Mouse (Mus musculus) CH12.LX (cell line): ENCODE results near the gene Shisa8. TPM values are rescaled to one million over a fixed set of nuclear protein-coding genes. Genes with fewer than 3 reads are reported as not detected.

Experiments
- DNase-seq: peaks from one replicate; pipeline ENCODE4 v3.0.0-alpha.2; 2013; ENCODE audit errors: extremely low read depth
- H3K27ac ChIP-seq: 2 replicates; pipeline ENCODE4 v1.5.1; 2012; ENCODE audit warnings: low read depth, mild to moderate bottlenecking, control low read depth, moderate library complexity; ENCODE audit not compliant: insufficient read depth
- H3K27me3 ChIP-seq: replicated peaks from 2 replicates; pipeline ENCODE3; 2012; ENCODE audit warnings: inconsistent platforms
- H3K36me3 ChIP-seq, 2 experiments: replicated peaks in 1 of 2; 2 replicates each; pipeline versions ENCODE3 to v1.6.1; 2012; ENCODE audit warnings: inconsistent platforms in 1 of 2, low read length in 1 of 2, mild to moderate bottlenecking in 1 of 2, mixed read lengths in 1 of 2, moderate library complexity in 1 of 2; ENCODE audit not compliant: control insufficient read depth in 1 of 2, insufficient read depth in 1 of 2
- H3K4me1 ChIP-seq, 2 experiments: 2 replicates each; pipeline ENCODE4 v1.6.1; 2012; ENCODE audit warnings: inconsistent platforms in 1 of 2, moderate library complexity in 1 of 2; ENCODE audit not compliant: insufficient read depth in 2 of 2, control insufficient read depth in 1 of 2
- H3K4me2 ChIP-seq: 2 replicates; pipeline ENCODE4 v1.6.1; 2012; ENCODE audit warnings: low read depth, mild to moderate bottlenecking, control low read depth; ENCODE audit not compliant: poor library complexity, insufficient read depth, severe bottlenecking
- H3K4me3 ChIP-seq, 3 experiments: fragments of 150-350 bp in 1 of 3; sonication (generic) in 1 of 3; replicated peaks in 1 of 3; 2 replicates each; pipeline versions ENCODE3 to v1.5.1; 2011 to 2012; ENCODE audit warnings: low read depth in 2 of 3, low read length in 2 of 3, mild to moderate bottlenecking in 2 of 3, moderate library complexity in 2 of 3, control low read depth in 1 of 3, improper control_type of control experiment in 1 of 3, inconsistent platforms in 1 of 3, mixed read lengths in 1 of 3; ENCODE audit not compliant: poor library complexity in 1 of 3
- H3K79me2 ChIP-seq: replicated peaks from 2 replicates; pipeline ENCODE4 v1.6.1; 2012; ENCODE audit warnings: mild to moderate bottlenecking, moderate library complexity; ENCODE audit not compliant: control insufficient read depth, poor library complexity, insufficient read depth, severe bottlenecking; ENCODE audit errors: extremely low read depth
- H3K9ac ChIP-seq: 2 replicates; pipeline ENCODE4 v1.6.1; 2012; ENCODE audit warnings: low read depth, mild to moderate bottlenecking, control low read depth, moderate library complexity; ENCODE audit not compliant: insufficient read depth
- H3K9me3 ChIP-seq: replicated peaks from 2 replicates; pipeline ENCODE3; 2012; ENCODE audit warnings: low read length, inconsistent platforms, mixed read lengths
- BHLHE40 ChIP-seq: IDR thresholded peaks from 2 replicates; pipeline ENCODE4 v1.6.1; 2011; ENCODE audit warnings: mild to moderate bottlenecking, low read depth, low read length, improper control_type of control experiment
- CHD1 ChIP-seq: IDR thresholded peaks from 2 replicates; pipeline ENCODE4 v1.6.1; 2012; ENCODE audit warnings: low read depth, low read length, improper control_type of control experiment, inconsistent platforms
- CHD2 ChIP-seq: IDR thresholded peaks from 2 replicates; pipeline ENCODE4 v1.6.1; 2011; ENCODE audit warnings: low read length, improper control_type of control experiment
- E2F4 ChIP-seq: IDR thresholded peaks from 2 replicates; pipeline ENCODE4 v1.6.1; 2011; ENCODE audit warnings: low read depth, low read length, improper control_type of control experiment; ENCODE audit not compliant: insufficient replicate concordance
- ELF1 ChIP-seq: IDR thresholded peaks from 2 replicates; pipeline ENCODE4 v1.6.1; 2014; ENCODE audit warnings: low read depth, mild to moderate bottlenecking, inconsistent platforms, low read length, improper control_type of control experiment
- ETS1 ChIP-seq: conservative IDR thresholded peaks from 2 replicates; pipeline ENCODE4 v1.6.1; 2012; ENCODE audit warnings: low read depth, mild to moderate bottlenecking, inconsistent platforms, low read length, improper control_type of control experiment, moderate library complexity
- HCFC1 ChIP-seq: IDR thresholded peaks from 2 replicates; pipeline ENCODE4 v1.6.1; 2012; ENCODE audit warnings: low read depth, mild to moderate bottlenecking, inconsistent platforms, low read length, improper control_type of control experiment
- JUN ChIP-seq: IDR thresholded peaks from 2 replicates; pipeline ENCODE4 v1.6.1; 2011; ENCODE audit warnings: low read depth, mild to moderate bottlenecking, low read length, improper control_type of control experiment, moderate library complexity; ENCODE audit not compliant: insufficient read depth
- JUND ChIP-seq: conservative IDR thresholded peaks from 2 replicates; pipeline ENCODE4 v1.6.1; 2011; ENCODE audit warnings: low read depth, low read length, improper control_type of control experiment
- KAT2A ChIP-seq: IDR thresholded peaks from 2 replicates; pipeline ENCODE4 v1.6.1; 2012; ENCODE audit warnings: low read length, improper control_type of control experiment, inconsistent platforms; ENCODE audit not compliant: insufficient replicate concordance
- MAFK ChIP-seq: IDR thresholded peaks from 2 replicates; pipeline ENCODE4 v1.6.1; 2011; ENCODE audit warnings: low read length, improper control_type of control experiment; ENCODE audit not compliant: insufficient replicate concordance
- MXI1 ChIP-seq: IDR thresholded peaks from 2 replicates; pipeline ENCODE4 v1.6.1; 2011; ENCODE audit warnings: mild to moderate bottlenecking, low read depth, low read length, improper control_type of control experiment
- MYC ChIP-seq: IDR thresholded peaks from 2 replicates; pipeline ENCODE4 v1.6.1; 2011; ENCODE audit warnings: low read depth, mild to moderate bottlenecking, improper control_type of control experiment, low read length
- NRF1 ChIP-seq: IDR thresholded peaks from 2 replicates; pipeline ENCODE4 v1.6.1; 2014; ENCODE audit warnings: low read depth, mild to moderate bottlenecking, inconsistent platforms, low read length, improper control_type of control experiment, moderate library complexity
- POLR2A ChIP-seq: IDR thresholded peaks from 2 replicates; pipeline ENCODE4 v1.6.1; 2011; ENCODE audit warnings: low read depth, mild to moderate bottlenecking, improper control_type of control experiment, low read length
- RAD21 ChIP-seq: IDR thresholded peaks from 2 replicates; pipeline ENCODE4 v1.6.1; 2011; ENCODE audit warnings: low read depth, mild to moderate bottlenecking, low read length, improper control_type of control experiment, moderate library complexity
- RCOR1 ChIP-seq: conservative IDR thresholded peaks from 2 replicates; pipeline ENCODE4 v1.6.1; 2012; ENCODE audit warnings: low read depth, mild to moderate bottlenecking, inconsistent platforms, low read length, improper control_type of control experiment
- SIN3A ChIP-seq: IDR thresholded peaks from 2 replicates; pipeline ENCODE4 v1.6.1; 2012; ENCODE audit warnings: low read length, improper control_type of control experiment, inconsistent platforms
- SMC3 ChIP-seq: IDR thresholded peaks from 2 replicates; pipeline ENCODE4 v1.6.1; 2011; ENCODE audit warnings: low read depth, low read length, improper control_type of control experiment
- TBP ChIP-seq: conservative IDR thresholded peaks from 2 replicates; pipeline ENCODE4 v1.6.1; 2011; ENCODE audit warnings: low read depth, low read length, improper control_type of control experiment
- TCF12 ChIP-seq: IDR thresholded peaks from 2 replicates; pipeline ENCODE4 v1.6.1; 2014; ENCODE audit warnings: low read depth, mild to moderate bottlenecking, inconsistent platforms, low read length, improper control_type of control experiment
- UBTF ChIP-seq: IDR thresholded peaks from 2 replicates; pipeline ENCODE4 v1.6.1; 2012; ENCODE audit warnings: low read depth, mild to moderate bottlenecking, inconsistent platforms, low read length, improper control_type of control experiment, moderate library complexity
- USF2 ChIP-seq: conservative IDR thresholded peaks from 2 replicates; pipeline ENCODE4 v1.6.1; 2011; ENCODE audit warnings: low read depth, low read length, improper control_type of control experiment
- ZC3H11A ChIP-seq: IDR thresholded peaks from 2 replicates; pipeline ENCODE4 v1.6.1; 2012; ENCODE audit warnings: low read depth, mild to moderate bottlenecking, inconsistent platforms, low read length, improper control_type of control experiment
- ZMIZ1 ChIP-seq: IDR thresholded peaks from 2 replicates; pipeline ENCODE4 v1.6.1; 2012; ENCODE audit warnings: low read depth, mild to moderate bottlenecking, inconsistent platforms, low read length, improper control_type of control experiment
- dilution Hi-C: fragments of 300-500 bp; cut with MboI; formaldehyde crosslinking; loops from 2 replicates; pipeline ENCODE4 v1.14.3; 2020; ENCODE audit warnings: low sequenced_read_pairs; ENCODE audit not compliant: extremely low pct_unique_long_range_greater_than_20kb, extremely low pct_ligation_motif_present
- in situ Hi-C: fragments of 300-500 bp; cut with MboI; formaldehyde crosslinking; loops from 3 replicates; pipeline ENCODE4 v1.14.3; 2019; ENCODE audit warnings: low sequenced_read_pairs, low pct_ligation_motif_present, low pct_unique_long_range_greater_than_20kb, mixed read lengths
- polyA plus RNA-seq: library from polyadenylated mRNA; unstranded; fragments of >175 nt; gene quantifications from 2 replicates; pipeline ENCODE4 v1.2.1, GENCODE M21; 2012; ENCODE audit warnings: low read depth; ENCODE audit not compliant: insufficient read length
- total RNA-seq, 2 experiments: library from RNA; depleted of rRNA; stranded (reverse); fragments of 300-350 nt in 1 of 2; fragments of >200 nt in 1 of 2; gene quantifications; 2 replicates each; pipeline ENCODE4 v1.2.3; 2012 to 2014

Shisa8 gene
- total and polyA plus RNA-seq, 3 experiments: 83.4 to 159 (median 103) TPM

GRCm38 (mm10) chr15:82187401-82187800 lies 25.2 kb downstream of the Shisa8 start:
- in situ Hi-C loops: no loop called here
- Histone ChIP-seq H3K27ac (no peak overlapping the region), H3K79me2 (peaks cover 8% of the 10 kb centered on the region), H3K9me3 (peaks cover 10% of the 10 kb centered on the region), H3K9ac (no peak overlapping the region), H3K4me1 (no peaks in the 10 kb centered on the region), H3K27me3 (no peaks in the 10 kb centered on the region), H3K36me3 (peaks cover 82 to 99% of the 10 kb centered on the region in 2 experiments), H3K4me3 (no peak overlapping the region)
- dilution Hi-C loops: no loop called here
- no peak for DNase-seq
- TF ChIP-seq BHLHE40 (no peak), CHD1 (no peak), SMC3 (no peak), RCOR1 (no peak), SIN3A (no peak), E2F4 (no peak), MXI1 (no peak), JUN (no peak), MAFK (no peak), UBTF (no peak), ZMIZ1 (no peak), KAT2A (no peak), ELF1 (no peak)
- TF ChIP-seq, all 38 proteins: peak for 0
- H3K4me2 ChIP-seq: no peak overlapping the region

DNA sequence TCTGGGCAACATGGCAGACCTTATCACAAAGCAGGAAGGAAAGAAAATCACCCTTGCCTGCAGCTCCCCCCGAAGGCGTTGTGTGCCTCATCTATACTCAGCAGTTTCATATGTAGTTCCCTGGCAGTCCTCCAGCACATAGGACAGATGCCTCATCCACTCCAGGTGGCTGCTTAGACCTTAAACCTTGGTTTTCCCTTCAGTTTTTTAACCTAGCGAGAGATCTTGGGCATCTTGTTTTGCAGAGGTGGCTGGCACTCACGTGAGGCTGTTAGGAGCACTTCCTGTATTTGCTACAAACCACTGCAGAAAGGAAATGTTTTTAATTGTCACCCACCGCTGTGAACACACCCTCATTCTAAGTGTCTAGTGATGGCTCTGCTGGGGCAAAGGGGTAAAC lies 25.7 kb downstream of the Shisa8 start:
- no peaks in the 10 kb centered on the region for H3K4me1 ChIP-seq
- peaks cover 83 to 99% of the 10 kb centered on the region in 2 experiments for H3K36me3 ChIP-seq
- no peak for TF ChIP-seq HCFC1
- no peak for TF ChIP-seq POLR2A
- no peak for TF ChIP-seq NRF1
- no peak for TF ChIP-seq E2F4
- no peak for TF ChIP-seq TBP
- no peak for TF ChIP-seq RAD21
- TF ChIP-seq MYC: no peak
- TF ChIP-seq USF2: no peak
- TF ChIP-seq ETS1: no peak
- TF ChIP-seq BHLHE40: no peak
- TF ChIP-seq ZMIZ1: no peak
- TF ChIP-seq JUND: no peak
- no peak for TF ChIP-seq CHD2
- TF ChIP-seq TCF12: no peak
- no peak for TF ChIP-seq KAT2A
- no peak for TF ChIP-seq ZC3H11A
- TF ChIP-seq, all 38 proteins: peak for 0
- Histone ChIP-seq H3K4me2 (no peak overlapping the region), H3K4me3 (no peak overlapping the region), H3K79me2 (peaks cover 8% of the 10 kb centered on the region), H3K27ac (no peak overlapping the region), H3K27me3 (no peaks in the 10 kb centered on the region), H3K9ac (no peak overlapping the region), H3K9me3 (peaks cover 15% of the 10 kb centered on the region)
- in situ Hi-C loops (no loop called here), dilution Hi-C loops (no loop called here)
- no peak for DNase-seq
